Mouse (Mus musculus): ENCODE results near the gene Tsku.

DNA sequence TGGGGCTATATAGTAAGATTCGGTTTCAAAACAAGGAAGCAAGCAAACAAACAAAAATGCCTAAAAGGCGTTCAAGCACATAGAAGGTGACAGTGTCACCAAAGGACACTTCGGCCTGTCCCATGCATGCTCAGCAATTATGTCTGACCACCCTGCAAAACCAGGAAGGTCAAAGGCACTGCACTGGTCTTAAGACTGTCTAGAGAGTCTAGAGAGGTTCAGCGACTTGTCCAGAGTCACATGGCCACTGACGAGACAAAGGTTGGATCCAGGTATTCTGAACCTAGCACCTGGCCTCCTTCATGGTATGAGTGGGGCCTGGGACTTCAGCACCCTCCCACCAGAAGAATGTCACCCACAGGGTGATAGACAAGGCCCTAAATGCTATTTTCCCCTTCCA, 3.8 kb downstream of the Tsku start:
- TF ChIP-seq POLR2A (IDR thresholded peaks at IDR 0.05; ENCODE audit: insufficient read length, low read depth): no peak
- no peak for TF ChIP-seq MYOG (IDR thresholded peaks at IDR 0.05; ENCODE audit: control insufficient read depth in 1 of 3, insufficient read depth in 1 of 3, insufficient read length in 2 of 3, low read depth in 2 of 3)
- TF ChIP-seq POLR2AphosphoS2 (IDR thresholded peaks at IDR 0.05; ENCODE audit: insufficient read length, low read depth): no peak
- TF ChIP-seq CEBPB (IDR thresholded peaks at IDR 0.05; ENCODE audit: insufficient read depth, poor library complexity, severe bottlenecking): no peak

Data from myocyte (in vitro differentiated cells).